Mouse (Mus musculus) brain, embryonic 14.5 days (tissue): ENCODE measurements around the gene Erp27.

Experiments used
- CTCF ChIP-seq: fragments of 200-500 bp; IDR thresholded peaks from 2 replicates; pipeline ENCODE4 v1.5.1; 2012; ENCODE audit warnings: inconsistent platforms, mild to moderate bottlenecking, moderate library complexity, borderline replicate concordance; ENCODE audit not compliant: insufficient read depth, insufficient read length; ENCODE audit errors: extremely low read depth
- POLR2A ChIP-seq: fragments of 200-500 bp; IDR thresholded peaks from 2 replicates; pipeline ENCODE4 v1.6.1; 2012; ENCODE audit warnings: mild to moderate bottlenecking, inconsistent platforms, borderline replicate concordance; ENCODE audit not compliant: poor library complexity, insufficient read depth, insufficient read length, severe bottlenecking; ENCODE audit errors: extremely low read depth

DNA sequence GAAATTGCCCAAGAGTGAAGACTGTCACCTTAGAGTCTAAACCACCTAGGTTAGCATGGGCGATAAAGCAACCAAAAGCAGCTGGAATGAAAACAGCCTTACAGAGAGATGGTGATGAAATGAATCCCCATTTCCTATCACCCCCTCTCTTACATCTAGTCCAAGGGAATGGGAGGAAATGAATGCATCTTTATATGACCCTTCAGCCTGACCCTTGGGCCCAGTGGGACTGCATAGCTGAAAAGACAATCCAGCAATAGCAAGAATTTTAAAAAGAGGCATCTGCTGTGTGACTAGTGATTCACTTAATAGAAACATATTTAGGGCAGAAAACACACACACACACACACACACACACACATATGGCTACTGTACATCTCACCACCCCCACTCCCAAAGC, 5.6 kb upstream of the Erp27 start:
- TF ChIP-seq CTCF (no peak), POLR2A (no peak)
